Mouse (Mus musculus) kidney, adult 8-10 months (tissue): Measurements from ENCODE around the gene Cirbp.
A peak's percentile ranks its signal among the peaks of the same experiment; 100 is the strongest.
"Not testable (repeated sequence)": the region's sequence is repeated elsewhere in the genome, so short reads cannot be mapped to it uniquely, and the experiment has no call there.

ENCODE experiments used
- DNase-seq, 2 experiments: peaks; one replicate each; pipeline ENCODE4 v3.0.0; 2022

Cirbp gene

DNA sequence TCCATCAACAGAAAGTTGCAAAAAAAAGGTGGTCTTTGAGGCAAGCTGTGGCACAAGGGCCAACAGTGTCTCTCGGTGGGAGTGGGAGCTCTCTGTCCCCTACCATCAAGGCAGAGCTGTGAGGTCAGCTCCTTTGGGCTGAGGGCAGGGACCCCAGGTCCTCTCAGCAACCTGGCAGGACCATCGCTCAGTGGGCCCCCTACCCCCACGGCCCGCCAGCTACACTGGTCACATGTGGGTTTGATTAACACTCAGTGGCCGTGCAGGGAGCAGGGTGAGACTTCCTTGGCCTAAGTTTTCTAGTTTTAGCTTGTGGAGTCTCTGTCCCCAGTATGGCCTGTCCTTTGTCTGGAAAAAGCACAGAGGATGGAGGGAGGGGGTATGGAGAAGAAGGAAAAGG lies 15.0 kb downstream of the Cirbp start:
- DNase-seq: no peak

DNA sequence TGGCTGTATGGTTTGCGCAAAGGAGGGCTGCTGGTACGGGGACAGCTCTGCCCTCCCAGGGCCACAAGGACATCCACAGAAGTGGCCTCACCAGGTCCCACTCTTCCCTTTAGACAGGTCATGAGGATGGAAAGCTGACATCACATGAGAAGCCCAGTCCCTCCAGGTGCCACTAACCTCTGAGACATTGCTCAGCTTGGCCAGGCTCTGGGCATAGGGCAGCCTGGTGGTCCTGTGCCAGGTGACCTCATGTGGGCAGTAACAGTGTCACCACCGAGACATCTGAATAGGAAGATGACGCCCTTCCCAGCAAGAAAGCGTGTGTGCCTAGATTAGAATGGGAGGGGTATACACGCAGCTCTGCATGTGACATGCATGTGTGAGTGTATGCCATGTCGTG lies 16.8 kb downstream of the Cirbp start:
- no peak for DNase-seq

DNA sequence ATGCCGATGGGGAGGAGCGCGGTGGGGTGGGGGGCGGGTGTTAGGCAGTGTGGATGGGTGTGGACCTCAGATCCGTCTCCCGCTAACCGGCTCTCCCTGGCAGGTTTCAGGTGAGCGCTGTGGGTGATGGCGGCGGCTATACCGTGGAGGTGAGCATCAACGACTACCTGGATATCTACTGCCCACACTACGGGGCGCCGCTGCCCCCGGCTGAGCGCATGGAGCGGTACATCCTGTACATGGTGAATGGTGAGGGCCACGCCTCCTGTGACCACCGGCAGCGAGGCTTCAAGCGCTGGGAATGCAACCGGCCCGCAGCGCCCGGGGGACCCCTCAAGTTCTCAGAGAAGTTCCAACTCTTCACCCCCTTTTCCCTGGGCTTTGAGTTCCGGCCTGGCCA lies 20.9 kb downstream of the Cirbp start:
- no peak for DNase-seq

DNA sequence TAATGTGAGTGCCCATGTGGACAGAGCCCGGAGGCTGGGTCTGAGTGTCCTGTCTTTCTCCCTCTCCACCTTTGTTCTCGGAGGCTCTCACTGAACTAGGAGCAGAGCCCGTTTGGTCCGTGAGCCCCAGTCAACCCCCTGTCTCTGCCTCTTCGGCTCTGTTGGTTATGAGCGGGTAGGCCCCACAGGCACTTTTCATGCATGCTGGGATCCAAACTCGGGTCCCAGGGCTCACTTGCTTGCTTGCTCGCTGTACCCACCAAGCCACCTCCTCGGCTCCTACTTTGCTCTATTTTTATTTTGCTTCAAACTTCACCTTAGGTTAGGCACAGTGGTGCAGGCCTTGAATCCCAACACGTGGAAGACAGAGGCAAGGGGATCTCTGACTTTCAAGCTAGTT lies 22.0 kb downstream of the Cirbp start:
- no peak for DNase-seq

DNA sequence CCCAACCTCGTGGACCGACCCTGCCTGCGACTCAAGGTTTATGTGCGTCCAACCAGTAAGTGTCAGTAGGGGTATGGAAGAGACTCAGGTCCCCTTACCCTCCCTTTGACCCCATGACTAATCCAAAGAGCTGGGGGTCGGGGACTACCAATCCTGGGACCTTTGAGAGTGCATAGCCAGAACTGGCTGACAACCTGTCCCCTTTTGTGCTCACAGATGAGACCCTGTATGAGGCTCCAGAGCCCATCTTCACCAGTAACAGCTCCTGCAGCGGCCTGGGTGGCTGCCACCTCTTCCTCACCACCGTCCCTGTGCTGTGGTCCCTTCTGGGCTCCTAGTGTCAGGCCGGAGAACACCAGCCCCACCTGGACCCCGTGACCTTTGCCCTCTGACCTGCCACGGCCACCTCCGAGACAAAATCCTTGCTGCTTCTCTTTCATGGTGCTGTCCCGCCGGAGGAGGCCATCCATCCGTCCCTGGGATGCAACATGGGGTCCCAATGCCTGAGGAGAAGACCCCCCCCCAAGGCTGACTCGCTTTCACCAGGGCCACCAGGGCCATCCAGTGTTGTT lies 22.8 kb downstream of the Cirbp start:
- DNase-seq: no peak

DNA sequence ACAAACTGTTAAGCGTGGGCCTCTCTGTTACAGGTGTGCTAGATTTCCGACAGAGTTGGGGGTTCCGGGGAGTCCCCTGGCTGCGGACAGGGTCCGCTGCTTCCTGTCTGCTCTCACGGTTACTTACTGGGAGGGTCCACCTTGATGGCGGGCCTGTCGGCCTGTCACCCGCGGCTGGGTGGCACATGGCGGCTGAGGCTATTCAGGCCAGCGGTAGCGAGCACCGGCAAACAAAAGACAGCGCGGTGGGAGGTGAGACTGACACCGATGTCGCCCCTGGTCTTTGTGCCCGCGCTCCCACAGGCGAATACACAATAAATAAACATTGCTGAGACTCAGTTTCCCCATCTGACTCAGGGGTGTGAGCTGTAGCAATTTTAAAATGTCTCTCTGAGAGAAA lies 24.2 kb downstream of the Cirbp start:
- no peak for DNase-seq

DNA sequence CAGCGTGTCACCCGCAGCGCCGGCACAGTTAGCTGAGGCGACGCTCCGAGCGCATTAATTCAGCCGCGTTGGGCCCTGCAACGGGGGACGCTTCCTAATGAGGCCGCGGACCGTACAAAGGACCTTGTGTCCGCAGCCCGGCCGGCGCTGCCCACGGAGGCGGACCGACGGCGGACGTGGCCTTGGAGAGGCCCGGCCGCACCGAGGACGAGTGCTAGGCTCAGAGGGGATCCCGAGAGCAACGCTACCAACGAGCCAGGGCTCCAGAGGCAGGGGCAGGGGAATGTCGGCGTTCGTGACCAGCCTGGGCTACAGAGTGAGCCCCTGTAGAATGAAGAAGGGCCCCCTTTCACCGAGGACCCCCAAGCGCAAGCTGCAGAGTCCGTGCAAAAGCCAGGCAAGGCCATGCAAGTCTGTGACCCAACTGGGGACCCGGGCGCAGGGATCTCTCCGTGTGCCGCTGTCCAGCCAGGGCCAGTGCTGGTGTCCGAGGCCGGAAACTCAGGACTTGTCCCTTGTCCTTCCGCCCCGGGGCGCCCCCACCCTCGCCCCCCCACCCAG lies 24.8 kb downstream of the Cirbp start:
- DNase-seq: peak in 1 of 2 experiments; percentile 7

DNA sequence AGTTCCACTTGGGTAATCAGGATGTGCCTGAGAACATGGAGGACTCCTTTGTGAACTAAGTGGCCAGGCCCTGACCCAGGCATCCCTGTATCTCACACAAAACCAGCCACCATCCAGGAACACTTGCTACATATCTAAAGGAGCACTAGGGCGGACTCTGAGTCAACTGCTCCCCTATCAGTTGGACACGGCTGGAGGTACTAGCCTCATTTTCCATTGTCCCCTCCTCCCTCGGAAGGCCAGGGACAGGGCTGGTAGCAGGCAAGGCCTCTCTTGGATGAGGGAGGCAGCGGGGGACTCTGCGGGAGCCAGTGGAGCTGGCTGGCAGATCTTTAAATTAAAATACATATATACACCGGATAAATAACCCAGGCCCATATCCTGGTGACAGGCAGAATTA lies 28.2 kb downstream of the Cirbp start:
- no peak for DNase-seq

DNA sequence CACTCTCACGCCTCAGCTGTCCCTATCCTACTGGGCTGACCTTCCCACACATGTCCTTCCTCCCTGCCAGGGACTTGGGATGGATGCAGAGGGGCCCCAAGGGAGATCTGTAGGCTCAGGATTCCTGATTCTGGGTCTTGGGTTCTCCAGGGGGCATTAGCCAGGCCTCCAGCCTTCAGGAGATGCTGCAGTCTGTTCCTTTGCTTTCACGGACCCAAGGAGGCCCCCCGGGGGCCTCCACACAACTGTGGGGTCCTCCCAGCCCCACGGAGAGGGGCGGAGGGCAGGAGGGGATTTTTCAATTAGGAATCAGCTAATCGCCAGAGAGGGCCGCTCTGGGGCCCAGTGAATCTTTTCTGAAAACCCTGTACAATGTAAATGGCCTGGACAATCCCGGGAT lies 28.7 kb downstream of the Cirbp start:
- DNase-seq: no peak

DNA sequence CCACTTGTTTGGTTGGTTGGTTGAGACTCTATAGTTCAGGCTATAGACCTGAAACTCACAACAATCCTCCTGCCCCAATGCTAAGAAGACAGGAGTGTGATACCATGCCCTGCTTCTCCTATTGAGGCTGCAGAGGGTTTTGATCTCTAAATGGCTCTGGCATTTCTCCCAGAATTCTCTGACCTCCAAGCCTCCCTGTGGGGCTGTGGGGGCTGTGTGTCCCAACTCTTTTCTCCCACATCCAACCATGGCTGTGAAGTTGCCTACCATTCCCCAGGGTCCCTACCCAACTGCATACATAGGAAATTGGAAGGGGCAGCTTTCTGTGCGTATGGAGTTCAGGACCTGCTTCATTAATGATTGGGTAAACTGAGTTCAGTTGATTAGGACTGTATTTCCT lies 30.4 kb downstream of the Cirbp start:
- DNase-seq: no peak

DNA sequence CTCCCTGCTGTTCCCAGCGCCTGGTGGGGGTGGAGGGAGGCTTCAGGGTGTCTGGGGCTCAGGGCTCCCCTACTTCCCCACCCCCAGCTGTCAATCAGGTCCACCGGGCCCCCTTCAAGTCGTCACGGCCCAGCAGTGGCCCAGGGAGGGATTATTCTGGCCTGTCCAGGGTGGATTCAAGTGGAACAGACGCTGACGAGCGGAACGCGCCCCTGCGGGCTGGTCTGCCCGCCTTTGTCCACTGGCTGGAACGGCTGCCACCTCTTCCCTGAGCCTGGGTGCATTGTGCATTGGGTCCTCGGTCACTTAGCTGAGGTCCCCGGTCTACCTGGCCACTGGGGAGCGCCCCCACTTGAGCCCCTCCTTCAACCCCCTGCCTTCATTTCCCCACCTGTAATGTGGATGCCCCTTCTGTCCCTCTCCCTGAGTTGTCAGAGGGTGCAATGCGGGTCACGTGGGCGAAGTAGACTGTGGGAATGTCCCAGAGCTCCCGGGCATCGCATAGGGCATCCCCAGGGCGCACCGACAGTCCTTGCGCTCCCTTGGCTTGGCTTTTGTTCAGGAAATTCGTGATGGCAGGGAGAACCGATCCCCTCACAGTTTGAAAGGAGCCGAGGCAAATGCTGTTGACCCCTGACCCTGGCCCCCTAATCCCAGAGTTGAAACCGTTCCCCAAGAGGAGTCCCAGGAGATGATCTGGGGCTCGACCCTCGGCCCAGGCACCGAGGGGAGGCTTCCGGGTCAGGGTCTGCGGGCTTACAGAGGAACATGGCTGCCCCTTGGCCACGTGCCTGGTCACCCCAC lies 31.2 kb downstream of the Cirbp start:
- no peak for DNase-seq

DNA sequence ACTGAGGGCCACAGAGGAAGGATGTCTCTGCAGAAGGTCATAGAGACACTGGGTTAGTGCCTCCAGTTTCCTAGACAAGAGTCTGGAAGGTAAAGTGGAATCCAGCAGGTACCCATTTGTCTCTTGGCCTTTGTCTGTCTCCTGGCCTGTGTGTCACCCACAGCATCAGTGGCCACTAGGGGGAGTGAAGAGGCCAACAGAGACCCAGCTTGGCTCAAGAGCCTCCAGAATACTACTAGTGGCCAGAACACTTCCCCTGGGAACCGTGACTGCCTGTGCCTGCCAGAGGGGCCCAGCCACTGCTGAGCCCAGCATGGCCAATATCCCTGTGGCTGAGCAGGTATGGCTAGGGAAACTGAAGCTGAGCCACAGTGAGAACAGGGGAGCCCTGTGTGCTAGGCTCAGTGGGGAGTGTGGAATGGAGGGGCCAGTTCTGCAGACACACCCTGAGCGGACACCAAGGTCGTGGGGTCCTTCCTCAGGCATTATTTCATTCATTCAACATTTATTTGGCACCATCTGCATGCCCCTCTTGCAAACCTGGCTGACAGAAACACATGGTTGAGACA lies 33.7 kb downstream of the Cirbp start:
- peak; percentile 78 to 89 for DNase-seq

DNA sequence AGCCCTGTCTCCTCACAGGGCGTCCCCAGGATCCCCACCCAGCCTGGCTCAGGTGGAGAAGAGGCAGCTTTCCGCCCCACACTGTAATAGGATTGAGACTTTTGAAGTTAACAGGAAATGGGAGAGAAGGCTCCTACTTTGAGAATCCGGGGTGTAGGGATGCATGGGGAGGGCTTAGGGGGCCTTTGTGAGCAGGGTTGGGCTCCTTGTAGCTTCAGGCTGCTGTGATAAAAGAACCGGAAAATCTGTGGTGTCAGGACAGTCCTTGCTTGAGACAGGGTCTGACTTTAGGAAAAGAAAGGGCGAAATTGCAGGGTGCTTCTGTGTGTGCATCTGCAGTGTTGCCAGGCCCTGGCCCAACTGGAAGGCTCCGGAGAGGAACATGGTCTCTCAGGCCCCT lies 34.7 kb downstream of the Cirbp start:
- no peak for DNase-seq

DNA sequence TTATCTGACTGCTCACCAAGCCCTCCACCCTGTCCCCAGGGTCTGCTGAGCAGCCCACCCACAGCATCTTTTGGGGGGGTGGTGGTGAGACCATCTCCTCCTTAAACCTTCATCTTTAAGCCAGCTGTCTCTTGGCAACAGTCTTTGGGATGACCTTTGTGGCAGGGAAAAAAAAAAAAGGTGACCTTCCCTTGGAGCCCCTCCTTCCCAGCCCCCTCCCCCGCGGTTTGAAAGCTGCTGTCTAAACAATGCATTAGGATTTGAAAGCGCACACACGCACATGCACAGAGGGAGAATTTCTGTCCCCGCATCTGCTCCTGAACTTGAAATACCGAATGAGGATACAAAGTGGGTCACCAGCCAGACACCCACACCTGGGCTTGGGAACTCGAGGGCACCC lies 38.3 kb downstream of the Cirbp start:
- no peak for DNase-seq

DNA sequence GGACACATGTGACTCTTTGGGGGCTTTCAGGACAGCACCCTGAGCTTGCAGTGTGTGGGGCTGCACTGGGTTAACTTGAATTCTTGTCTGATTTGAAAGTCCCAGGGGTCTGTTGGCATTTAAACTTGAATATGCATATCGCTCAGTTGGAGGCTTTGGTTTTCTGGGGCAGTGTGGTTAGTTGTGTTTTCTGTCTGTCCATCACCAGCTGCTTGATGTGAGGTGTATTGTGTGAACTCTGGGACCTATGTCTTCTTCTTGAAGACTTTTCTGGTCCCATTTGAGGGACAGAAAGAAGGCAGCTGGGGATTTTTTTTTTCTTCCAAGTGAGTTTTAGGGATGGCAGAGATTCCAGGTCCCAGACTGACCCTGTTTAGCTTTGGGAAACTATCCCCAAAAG lies 41.4 kb downstream of the Cirbp start:
- no peak for DNase-seq

DNA sequence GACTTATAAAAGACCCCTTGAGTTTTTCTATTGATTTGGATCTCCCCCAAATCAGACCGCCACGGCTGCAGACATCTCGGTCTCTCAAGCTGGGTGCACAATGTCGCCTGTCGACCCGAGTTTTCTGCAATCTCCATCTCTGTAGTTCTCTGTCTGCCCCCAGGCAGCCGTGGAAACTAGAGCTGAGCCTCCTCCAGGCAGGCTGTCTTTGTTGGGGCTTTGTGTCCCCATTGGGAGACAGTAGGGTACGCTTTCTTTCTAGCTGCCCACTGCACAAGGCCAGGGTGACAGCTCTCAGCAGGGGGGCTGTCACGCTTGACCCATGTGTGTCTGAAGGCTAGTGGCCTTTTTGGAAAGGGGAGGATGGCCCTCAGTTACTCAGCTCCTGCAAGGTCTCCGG lies 41.9 kb downstream of the Cirbp start:
- DNase-seq: no peak

DNA sequence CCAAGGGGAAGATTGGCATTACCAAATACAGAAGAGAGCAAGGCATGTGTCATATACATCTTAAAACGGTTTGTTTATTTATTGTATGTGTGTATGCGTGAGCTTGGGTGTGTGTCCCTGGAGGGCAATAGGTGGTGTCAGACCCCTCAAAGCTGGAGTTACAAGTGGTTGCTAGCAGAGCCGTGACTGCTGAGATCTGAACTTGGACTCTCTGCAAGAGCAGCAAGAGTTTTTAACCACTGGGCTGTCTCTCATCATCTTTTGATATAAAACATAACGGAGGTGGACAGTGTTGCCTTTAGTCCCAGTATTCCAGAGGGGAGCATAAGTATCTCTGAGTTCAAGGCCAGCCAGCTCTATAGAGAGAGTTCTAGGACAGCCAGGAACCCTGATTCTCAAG lies 42.5 kb downstream of the Cirbp start:
- no peak for DNase-seq

DNA sequence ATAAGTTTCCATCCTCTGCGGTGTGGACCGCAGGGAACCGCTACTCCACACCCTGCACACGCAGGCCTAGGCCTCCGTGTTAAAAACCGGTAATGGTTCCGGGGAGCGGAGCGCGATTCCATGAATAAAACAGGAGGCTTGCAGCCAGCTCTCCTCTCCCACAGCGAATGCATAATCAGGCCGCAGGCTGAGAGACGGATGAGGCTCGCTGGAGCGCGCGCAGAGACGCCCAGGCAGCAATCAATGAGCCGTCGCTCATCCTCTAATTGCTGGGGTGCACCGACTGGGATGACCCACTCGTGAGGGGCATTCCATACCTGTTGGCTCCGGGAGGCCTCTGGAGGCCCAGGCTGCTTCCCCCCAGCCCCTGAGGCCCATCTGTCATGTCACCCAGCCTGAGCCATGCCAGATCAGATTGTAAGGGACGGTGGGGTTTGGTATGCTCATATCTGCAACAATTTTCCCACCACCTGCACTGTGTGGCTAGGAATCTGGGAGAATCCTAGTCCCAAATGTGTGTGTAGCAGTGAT lies 43.1 kb downstream of the Cirbp start:
- DNase-seq: no peak

DNA sequence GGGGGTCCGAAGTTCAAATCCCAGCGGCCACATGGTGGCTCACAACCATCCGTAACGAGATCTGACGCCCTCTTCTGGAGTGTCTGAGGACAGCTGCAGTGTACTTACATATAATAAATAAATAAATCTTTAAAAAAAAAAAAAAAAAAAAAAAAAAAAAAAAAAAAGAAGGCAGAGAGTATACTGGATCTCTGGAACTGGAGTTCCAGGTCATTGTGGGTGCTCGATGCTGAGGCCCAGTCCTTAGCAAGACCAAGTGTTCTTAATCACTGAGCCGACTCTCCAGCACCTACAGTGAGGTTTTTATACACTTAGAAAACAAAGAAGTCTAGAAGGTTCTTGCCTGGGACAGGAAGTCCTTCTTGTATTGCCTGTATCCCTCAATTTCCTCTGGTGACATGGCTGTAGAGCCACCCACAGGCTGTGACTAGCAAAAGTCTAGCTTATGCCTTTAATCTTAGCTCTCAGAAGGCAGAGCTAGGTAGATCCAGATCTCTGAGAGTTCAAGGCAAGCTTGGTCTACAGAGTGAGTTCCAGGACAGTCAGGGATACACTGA lies 45.8 kb downstream of the Cirbp start:
- not testable (repeated sequence) for DNase-seq

DNA sequence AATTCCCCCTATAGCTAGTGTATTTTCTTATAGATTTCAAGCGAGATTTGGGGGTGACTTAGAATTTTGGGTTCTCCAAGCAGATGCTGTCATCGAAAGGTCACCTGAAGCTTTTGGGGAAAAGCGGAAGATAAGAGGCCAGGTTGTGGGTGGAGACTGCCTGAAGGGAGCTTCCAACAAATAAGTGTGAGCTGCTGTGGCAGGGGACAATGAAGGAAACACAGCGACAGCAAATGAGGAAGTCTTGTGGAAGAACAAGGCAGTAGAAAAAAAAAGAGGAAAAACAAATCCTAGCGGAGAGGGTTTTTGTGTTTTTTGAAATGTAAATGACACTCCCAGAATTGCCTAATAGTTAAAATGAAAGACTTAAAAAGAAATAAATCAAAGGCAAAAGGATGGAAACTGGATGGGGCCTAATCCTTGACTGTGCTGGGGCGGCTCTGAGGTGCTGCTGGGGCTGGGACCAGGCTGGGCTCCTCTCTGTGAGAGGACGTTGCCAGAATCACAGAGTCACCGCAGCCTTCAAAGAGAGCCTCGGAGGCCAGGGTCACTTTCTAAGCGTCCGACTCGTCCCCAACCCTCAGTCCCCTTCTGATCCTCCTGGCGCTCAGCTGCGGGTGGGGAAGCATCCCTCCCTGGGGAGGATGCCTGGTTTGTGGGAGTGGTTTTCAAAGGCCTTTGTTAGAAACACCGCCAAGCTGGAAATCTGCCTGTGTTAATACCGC lies 49.4 kb downstream of the Cirbp start:
- no peak for DNase-seq

DNA sequence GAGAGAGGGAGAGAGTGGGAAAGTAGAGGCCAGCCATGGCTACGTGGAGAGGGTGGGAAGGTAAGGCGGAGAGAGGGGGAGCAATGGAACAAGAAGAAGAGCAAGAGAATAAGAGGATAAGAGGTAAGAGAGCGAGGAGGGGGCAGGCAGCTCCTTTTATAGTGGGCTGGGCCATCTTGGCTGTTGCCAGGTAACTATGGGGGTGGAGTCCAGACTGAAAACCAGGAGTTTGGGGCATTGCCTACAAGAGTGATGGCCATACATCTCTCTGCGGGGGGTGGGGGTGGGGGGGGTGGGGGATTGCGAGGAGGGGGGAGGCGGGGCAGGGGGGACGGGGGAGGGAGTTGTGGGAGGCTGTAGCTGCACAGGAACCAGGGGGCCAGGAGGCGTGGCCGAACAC lies 54.9 kb downstream of the Cirbp start:
- no peak for DNase-seq
